Mouse (Mus musculus): Measurements from ENCODE around the gene Pole2.
A peak's percentile ranks its signal among the peaks of the same experiment; 100 is the strongest.

Pole2 gene

DNA sequence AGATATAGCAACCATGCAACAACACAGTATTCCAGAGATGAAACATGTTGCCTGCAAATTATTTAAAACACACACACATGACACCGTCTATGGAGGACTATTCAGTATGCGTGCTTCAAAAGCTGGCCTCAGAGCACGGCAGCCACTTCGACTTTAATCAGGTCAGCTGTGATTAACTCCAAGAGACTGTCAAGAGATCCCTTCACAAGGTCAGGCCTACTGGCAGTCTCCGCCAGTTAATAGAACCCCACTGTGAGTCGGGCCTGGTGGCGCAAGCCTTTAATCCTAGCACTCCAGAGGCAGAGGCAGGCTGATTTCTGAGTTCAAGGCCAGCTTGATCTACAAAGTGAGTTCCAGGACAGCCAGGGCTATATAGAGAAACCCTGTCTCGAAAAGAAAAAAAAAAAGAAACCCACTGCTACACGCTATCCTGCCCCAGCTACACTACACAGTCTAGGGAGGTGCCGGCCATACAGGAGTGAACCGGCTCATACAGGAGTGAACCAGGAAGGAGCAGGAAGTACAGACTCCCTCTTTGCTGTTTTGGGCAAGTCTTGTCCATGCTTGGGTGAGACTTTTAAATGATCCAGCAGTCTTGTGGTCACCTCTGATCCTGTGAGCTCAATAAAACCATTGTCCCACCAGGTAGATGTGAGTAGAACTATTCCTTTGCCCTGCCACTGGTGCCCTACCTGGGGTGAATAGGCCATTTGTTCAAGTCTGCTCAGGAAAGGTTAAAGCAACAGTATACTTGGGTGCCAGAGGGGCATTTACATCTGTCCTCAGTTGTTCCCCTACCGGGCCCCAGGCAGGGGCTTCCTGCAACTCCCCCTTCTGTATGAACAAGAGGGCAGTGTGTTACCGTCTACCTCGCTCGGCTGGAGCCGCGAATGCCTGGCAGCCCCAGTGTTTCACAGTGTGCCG lies 17.7 kb downstream of the Pole2 start:
- no peak for DNase-seq

- no peak for DNase-seq
Measured at GRCm38 (mm10) chr12:69208520-69208919, 19.5 kb downstream of the Pole2 start.

DNA sequence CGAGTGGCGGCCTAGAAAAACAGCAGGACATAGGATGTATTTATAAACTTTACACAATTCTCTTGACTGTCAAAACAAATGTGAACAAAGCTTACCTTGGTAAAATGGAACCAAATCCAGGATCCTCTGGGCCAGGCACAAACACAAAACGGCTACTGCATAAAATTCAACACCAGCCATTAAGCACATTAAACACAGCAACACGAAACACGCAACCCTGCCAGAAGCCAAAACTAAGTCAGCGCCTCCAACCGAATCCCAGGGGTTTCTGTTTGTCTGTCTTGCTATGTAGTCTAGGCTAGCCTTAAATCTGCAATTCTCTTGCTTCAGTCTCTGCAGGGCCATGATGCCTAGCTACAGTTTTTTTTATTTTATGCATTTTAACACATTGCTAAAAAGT lies 20.1 kb downstream of the Pole2 start:
- DNase-seq: no peak

- DNase-seq: no peak
Measured at GRCm38 (mm10) chr12:69207396-69207795, 20.6 kb downstream of the Pole2 start.

DNA sequence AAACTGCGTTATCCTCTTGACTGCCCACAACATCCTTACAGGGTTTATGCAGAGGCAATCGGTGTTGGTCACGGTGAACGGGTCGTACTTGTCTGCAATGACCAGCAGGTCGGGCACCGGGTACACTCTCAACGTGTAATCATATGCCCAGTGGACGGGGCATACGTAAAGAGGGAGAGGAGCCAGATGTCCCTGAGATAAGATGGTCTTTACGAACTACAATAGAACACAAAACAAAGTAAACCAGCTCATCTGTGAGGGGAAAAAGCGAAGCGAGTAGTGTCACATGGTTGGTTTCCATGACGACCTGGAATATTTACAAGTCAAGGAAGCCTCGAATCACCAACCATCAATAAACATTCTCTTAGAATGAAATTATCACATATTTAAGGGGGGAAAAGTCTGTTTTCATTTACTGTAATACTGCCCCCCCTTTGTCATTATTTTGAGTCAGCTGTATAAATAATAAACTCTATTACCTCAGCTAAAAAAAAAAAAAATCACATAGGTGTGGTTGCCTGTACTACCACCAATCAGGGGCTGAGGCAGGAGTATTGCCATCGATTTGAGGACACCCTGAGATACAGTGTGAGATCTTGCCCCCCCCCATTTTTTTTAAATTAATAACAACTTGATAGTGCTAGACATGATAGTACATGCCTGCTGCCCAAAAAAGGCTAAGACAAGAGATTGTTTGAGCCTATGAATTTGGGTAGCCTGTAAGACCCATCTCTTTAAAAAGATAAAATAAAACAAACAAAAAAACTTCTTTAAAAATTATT lies 23.8 kb downstream of the Pole2 start, which contains the start of gene Gm49384:
Gm49384 (minus strand) TSS at position 216 of the 782 bp plus-strand sequence.
- DNase-seq: no peak

GRCm38 (mm10) chr12:69198985-69199384 lies 29.0 kb downstream of the Pole2 start:
- no peak for DNase-seq

DNA sequence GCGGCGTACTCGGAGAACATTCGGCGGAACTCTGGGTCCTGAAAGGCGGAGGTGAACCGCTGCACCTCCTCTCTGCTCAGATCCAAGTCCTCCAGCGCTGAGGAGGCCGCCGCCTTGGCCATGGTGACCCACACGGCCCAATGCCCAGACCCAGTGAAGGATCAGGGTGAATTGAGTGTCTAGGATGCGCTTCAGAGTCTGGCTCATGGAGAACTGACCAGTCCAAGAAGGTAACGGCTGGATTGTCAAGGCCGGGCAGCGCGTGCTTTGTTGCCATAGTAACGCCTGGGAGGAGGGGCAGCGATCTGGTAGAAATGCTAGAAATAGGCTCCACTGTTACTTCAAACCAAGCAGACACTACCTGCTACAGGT lies 29.8 kb downstream of the Pole2 start, which contains the start of gene Dnaaf2:
Dnaaf2 (minus strand) TSS at position 266 of the 372 bp plus-strand sequence.
- DNase-seq: peak in 1 of 2 experiments; percentile 57

GRCm38 (mm10) chr12:69197378-69198163 lies 30.4 kb downstream of the Pole2 start:
- peak; percentile 39 to 60 for DNase-seq

DNA sequence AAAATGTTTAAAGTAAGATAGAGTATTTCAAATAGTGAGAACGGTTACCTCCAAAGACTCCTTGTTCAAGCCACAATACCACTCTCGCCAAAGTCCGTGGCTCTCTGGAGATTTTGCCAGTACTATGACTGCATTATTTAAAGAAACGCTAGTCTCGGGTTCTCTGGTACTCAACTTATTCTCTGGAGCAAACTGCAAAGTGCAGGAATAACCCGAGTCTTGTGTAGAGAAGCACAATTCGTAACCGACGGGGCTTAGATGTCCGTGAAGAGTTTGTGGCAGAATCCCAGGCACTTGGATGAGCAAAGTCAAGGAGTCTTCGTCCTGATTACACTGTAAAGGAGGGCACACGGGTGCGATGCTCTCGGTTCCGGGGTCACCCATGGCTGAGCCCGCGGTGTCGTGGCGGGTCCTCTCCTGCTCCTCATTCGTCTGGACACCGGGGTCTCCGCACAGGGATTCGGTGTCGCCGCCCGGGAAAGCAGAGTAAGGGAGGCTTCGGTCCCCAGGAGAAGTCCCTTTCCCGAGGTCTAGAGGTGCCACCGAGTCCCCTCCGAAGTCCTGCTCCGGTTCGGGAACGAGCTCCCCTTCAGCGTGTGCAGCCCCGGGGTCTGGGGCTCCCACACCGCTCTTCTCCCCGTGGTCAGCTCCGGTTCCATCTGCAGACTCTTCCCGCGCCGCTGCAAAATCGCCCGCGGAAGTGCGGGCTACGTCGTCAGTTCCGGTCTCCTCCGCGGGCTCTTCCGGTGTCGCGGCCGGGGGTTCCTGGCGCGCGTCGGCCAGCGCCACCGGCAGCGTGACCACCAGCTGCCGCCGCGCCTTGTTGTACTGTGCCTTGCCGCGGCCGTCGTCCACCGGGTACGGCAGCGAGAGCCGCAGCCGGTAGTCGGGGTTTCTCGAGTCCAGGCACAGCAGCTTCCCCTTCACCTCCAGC lies 31.3 kb downstream of the Pole2 start, which contains the start of gene Gm49383:
Gm49383 (minus strand) TSS at position 661 of the 934 bp plus-strand sequence.
- peak in 1 of 2 experiments; percentile 51 for DNase-seq

DNA sequence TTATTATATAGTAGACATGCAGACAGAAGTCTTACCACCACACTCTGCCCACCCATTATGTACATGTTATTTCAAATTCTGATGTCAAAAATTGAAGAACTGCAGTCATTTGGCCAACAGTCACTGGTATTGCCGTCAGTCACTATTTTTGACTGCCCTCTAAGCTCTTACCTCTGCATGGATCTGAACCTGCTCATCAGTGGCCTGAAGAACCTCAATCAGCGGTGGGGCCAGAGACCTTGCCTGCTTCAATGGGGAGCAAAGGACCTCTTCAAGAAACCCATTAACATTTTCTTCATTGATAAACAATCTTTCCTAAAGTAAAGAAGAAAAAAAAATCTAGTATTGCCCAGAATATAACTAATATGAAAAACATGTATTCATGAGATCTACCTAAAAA lies 35.4 kb downstream of the Pole2 start:
- no peak for DNase-seq

GRCm38 (mm10) chr12:69191396-69191795 lies 36.6 kb downstream of the Pole2 start:
- no peak for DNase-seq

DNA sequence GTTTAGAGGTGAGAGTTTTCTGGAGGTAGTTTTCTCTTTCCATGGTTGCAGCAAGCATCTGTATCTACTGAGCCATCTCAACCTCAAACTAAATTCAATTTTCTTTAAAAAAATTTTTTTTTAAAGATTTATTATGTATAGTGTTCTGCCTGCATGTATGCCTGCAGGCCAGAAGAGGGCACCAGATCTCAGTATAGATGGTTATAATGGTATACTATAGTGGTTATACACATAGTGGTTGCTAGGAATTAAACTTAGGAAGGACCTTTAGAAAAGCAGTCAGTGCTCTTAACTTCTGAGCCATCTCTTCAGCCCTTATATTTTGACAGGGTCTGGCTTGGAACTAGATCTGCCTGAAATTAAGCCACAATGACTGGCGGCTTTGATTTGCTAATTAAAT lies 37.5 kb downstream of the Pole2 start:
- DNase-seq: no peak

GRCm38 (mm10) chr12:69190074-69190473 lies 37.9 kb downstream of the Pole2 start:
- DNase-seq: no peak

- DNase-seq: no peak
Measured at GRCm38 (mm10) chr12:69186811-69187471, 41.1 kb downstream of the Pole2 start.

GRCm38 (mm10) chr12:69185371-69185770 lies 42.6 kb downstream of the Pole2 start:
- no peak for DNase-seq

DNA sequence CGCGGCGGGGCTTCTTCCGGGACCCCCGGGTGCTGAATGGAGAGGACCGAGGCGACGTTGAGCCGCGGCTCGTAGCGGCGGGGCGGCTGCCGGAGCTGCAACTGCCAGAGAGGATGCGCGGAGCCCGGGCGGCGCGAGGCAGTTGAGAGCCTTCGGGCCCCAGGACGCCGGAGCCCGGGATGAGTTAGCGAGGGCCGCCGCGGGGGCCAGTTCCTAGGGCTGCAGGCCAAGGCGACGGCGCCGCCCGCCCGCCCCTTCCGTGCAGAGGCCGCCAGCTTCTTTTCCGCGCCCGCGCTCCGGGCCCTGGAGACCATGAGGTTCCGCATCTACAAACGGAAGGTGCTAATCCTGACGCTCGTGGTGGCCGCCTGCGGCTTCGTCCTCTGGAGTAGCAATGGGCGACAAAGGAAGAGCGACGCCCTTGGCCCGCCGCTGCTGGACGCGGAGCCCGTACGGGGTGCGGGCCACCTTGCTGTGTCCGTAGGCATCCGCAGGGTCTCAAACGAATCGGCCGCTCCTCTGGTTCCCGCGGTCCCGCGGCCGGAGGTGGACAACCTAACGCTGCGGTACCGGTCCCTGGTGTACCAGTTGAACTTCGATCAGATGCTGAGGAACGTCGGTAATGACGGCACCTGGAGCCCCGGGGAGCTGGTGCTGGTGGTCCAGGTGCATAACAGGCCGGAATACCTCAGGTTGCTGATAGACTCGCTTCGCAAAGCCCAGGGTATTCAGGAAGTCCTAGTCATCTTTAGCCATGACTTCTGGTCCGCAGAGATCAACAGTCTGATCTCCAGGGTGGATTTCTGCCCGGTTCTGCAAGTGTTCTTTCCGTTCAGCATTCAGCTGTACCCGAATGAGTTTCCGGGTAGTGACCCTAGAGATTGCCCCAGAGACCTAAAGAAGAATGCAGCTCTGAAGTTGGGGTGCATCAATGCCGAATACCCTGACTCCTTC lies 43.4 kb downstream of the Pole2 start:
- peak; percentile 57 to 70 for DNase-seq

DNA sequence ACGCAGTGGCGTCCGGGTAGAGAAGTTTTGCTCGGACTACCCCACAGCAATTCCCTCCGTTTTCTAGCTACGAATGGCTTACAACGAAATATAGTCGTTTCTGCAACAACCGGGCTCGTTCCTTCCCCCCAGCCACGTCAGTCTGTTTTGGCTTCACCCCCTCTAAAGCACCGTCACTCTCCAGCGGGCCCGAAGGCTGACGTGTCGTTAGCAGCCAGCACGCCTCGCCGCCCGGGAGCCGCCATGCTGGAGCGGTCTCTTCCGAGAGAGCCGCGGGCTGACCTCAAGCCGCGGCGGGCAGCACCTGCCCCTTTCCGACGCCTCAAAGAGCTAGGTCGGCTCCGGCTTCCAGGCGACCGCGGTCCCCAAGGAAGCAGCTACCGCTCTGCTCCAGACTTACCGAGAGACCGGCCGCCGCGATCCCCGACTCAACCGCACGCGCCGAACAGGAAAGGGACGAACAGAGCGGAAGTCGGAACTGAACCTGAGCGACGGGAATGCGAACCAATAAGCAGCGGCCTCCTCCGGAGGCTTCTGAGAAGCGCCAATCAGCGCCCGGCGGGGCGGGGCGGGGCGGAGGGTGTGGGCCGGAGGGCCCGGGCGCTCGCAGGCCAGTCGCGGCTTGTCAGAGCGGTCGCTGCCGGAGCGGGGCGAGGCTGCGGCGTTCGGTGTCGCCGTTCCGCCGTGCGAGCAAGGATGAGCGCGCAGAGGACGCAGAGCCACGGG lies 44.2 kb downstream of the Pole2 start, which contains the start of the genes Rpl36al and Mgat2:
Rpl36al (minus strand) TSS at position 501 of the 726 bp plus-strand sequence.
Mgat2 (plus strand) TSS at position 575 of the 726 bp plus-strand sequence.
- DNase-seq: peak; percentile 96 to 99

DNA sequence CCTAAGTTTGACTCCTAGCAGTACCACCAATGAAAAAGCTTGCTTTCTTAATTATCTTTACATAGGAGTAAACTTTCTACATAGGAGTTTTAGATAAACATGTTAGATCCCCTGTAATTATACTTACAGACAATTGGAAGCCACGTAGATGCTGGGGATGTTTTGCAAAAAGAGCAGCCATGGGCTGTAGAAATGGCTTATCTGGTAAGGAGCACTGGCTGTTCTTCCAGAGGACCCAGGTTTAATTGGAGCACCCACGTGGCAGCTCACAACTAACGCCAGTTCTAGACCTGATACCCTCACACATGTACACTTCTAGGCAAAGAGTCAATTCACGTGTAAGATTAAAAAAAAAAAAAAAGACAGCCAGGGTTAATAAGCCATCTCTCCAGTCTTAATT lies 46.2 kb downstream of the Pole2 start:
- DNase-seq: no peak

GRCm38 (mm10) chr12:69179371-69179770 lies 48.6 kb downstream of the Pole2 start:
- DNase-seq: no peak
